Mouse (Mus musculus) forebrain, embryonic 12.5 days (tissue): ENCODE measurements around the gene Gm20388. TPM values are rescaled to one million over a fixed set of nuclear protein-coding genes. Genes with fewer than 3 reads are reported as not detected.

Source experiments
- ATAC-seq: fragments of 200-750 bp; cut with Nextera tagmentation; 2 replicates; pipeline ENCODE4 v1.8.0; 2017; ENCODE audit warnings: moderate TSS enrichment; ENCODE audit not compliant: low FRiP score
- H3K27ac ChIP-seq: fragments of 300-500 bp; sonication (generic); 2 replicates; pipeline ENCODE4 v1.5.1; 2016; ENCODE audit warnings: mild to moderate bottlenecking
- H3K27me3 ChIP-seq: fragments of 300-500 bp; sonication (generic); 2 replicates; pipeline ENCODE4 v1.6.1; 2016; ENCODE audit warnings: mild to moderate bottlenecking
- H3K36me3 ChIP-seq: fragments of 300-500 bp; sonication (generic); replicated peaks from 2 replicates; pipeline ENCODE4 v1.6.1; 2016; ENCODE audit warnings: mild to moderate bottlenecking
- H3K4me1 ChIP-seq: fragments of 300-500 bp; sonication (generic); 2 replicates; pipeline ENCODE4 v1.6.1; 2016
- H3K4me2 ChIP-seq: fragments of 300-500 bp; sonication (generic); 2 replicates; pipeline ENCODE4 v1.6.1; 2016; ENCODE audit warnings: mild to moderate bottlenecking, moderate library complexity
- H3K4me3 ChIP-seq: fragments of 300-500 bp; sonication (generic); replicated peaks from 2 replicates; pipeline ENCODE4 v1.5.1; 2016; ENCODE audit warnings: mild to moderate bottlenecking
- H3K9ac ChIP-seq: fragments of 300-500 bp; sonication (generic); 2 replicates; pipeline ENCODE4 v1.6.1; 2016; ENCODE audit warnings: mild to moderate bottlenecking
- H3K9me3 ChIP-seq: fragments of 300-500 bp; sonication (generic); 2 replicates; pipeline ENCODE4 v1.6.1; 2016
- WGBS: fragments of 180-500 bp; shearing (Covaris S2); methylation state at CpG from one replicate; pipeline ENCODE4 v1.1.7; 2016; 5-methylcytosine and 5-hydroxymethylcytosine counted together
- polyA plus RNA-seq: library from polyadenylated mRNA; unstranded; fragments of >200 nt; fragmentation: Nextera tagmentation; extraction: Ambion mirVana; gene quantifications from 2 replicates; pipeline ENCODE4 v1.2.1, GENCODE M21; 2016

Gm20388 gene
- polyA plus RNA-seq, 1 experiment from 2014 or later = not detected

- no peaks in the 10 kb centered on the region for H3K9me3 ChIP-seq
- no peak overlapping the region for H3K4me2 ChIP-seq
- no peak overlapping the region for H3K9ac ChIP-seq
- 79% methylated on average over 10 of the region's 10 CpGs for WGBS
- no peak overlapping the region for H3K27ac ChIP-seq
- ATAC-seq = no peak
- H3K27me3 ChIP-seq = peaks cover 6% of the 10 kb centered on the region; the same call in 1 of the 2 replicates
- no peak overlapping the region for H3K4me3 ChIP-seq
- no peaks in the 10 kb centered on the region for H3K36me3 ChIP-seq
- H3K4me1 ChIP-seq = peaks cover 28% of the 10 kb centered on the region
These were observed 681.1 kb downstream of the Gm20388 start for GRCm38 (mm10) chr8:120591587-120592292.

GRCm38 (mm10) chr8:120594571-120594970, 683.9 kb downstream of the Gm20388 start:
- 92% methylated on average over 5 of the region's 5 CpGs for WGBS
- H3K9me3 ChIP-seq = no peaks in the 10 kb centered on the region
- H3K4me1 ChIP-seq = peaks cover 18% of the 10 kb centered on the region
- peaks cover 21% of the 10 kb centered on the region; the same call in 1 of the 2 replicates for H3K27me3 ChIP-seq
- no peak for ATAC-seq
- no peak overlapping the region for H3K27ac ChIP-seq
- no peaks in the 10 kb centered on the region for H3K36me3 ChIP-seq
- no peak overlapping the region for H3K9ac ChIP-seq
- H3K4me2 ChIP-seq = no peak overlapping the region
- H3K4me3 ChIP-seq = no peak overlapping the region

- Histone ChIP-seq H3K4me2 (no peak overlapping the region), H3K9me3 (no peaks in the 10 kb centered on the region), H3K4me1 (peaks cover 12% of the 10 kb centered on the region), H3K27ac (no peak overlapping the region), H3K9ac (no peak overlapping the region), H3K27me3 (peaks cover 21% of the 10 kb centered on the region; the same call in 1 of the 2 replicates), H3K4me3 (no peak overlapping the region), H3K36me3 (no peaks in the 10 kb centered on the region)
- no peak for ATAC-seq
- 11% methylated on average over 5 of the region's 5 CpGs for WGBS
These were observed 685.3 kb downstream of the Gm20388 start for GRCm38 (mm10) chr8:120595963-120596362.

- ATAC-seq = no peak; the same call in 1 of the 2 replicates
- WGBS = 30% methylated on average over 24 of the region's 24 CpGs
- Histone ChIP-seq H3K9ac (no peak overlapping the region), H3K36me3 (no peaks in the 10 kb centered on the region), H3K27me3 (peaks cover 21% of the 10 kb centered on the region; the same call in 1 of the 2 replicates), H3K4me1 (peaks cover 18% of the 10 kb centered on the region), H3K4me3 (no peak overlapping the region), H3K4me2 (peak overlapping the region; percentile 8; the same call in 1 of the 2 replicates), H3K27ac (peak overlapping the region; percentile 46; the same call in 1 of the 2 replicates), H3K9me3 (no peaks in the 10 kb centered on the region)
These were observed 687.9 kb downstream of the Gm20388 start for GRCm38 (mm10) chr8:120598579-120598978.

GRCm38 (mm10) chr8:120599504-120599903, 688.9 kb downstream of the Gm20388 start:
- H3K9ac ChIP-seq = no peak overlapping the region
- H3K9me3 ChIP-seq = no peaks in the 10 kb centered on the region
- WGBS = 52% methylated on average over 7 of the region's 7 CpGs
- no peaks in the 10 kb centered on the region for H3K36me3 ChIP-seq
- H3K27ac ChIP-seq = no peak overlapping the region
- H3K4me2 ChIP-seq = no peak overlapping the region
- H3K27me3 ChIP-seq = peaks cover 21% of the 10 kb centered on the region; the same call in 1 of the 2 replicates
- H3K4me1 ChIP-seq = peaks cover 18% of the 10 kb centered on the region
- no peak for ATAC-seq
- H3K4me3 ChIP-seq = no peak overlapping the region

GRCm38 (mm10) chr8:120602672-120603071, 692.0 kb downstream of the Gm20388 start:
- Histone ChIP-seq H3K27me3 (peaks cover 13% of the 10 kb centered on the region; the same call in 1 of the 2 replicates), H3K36me3 (no peaks in the 10 kb centered on the region), H3K4me2 (0 out of 2 replicates have a peak overlapping the region, but pooled peaks have one; percentile 1), H3K9ac (no peak overlapping the region), H3K27ac (peak overlapping the region; percentile 44), H3K9me3 (no peaks in the 10 kb centered on the region), H3K4me3 (no peak overlapping the region), H3K4me1 (peaks cover 21% of the 10 kb centered on the region)
- WGBS = 35% methylated on average over 6 of the region's 6 CpGs
- peak; percentile 47; the same call in 1 of the 2 replicates for ATAC-seq

GRCm38 (mm10) chr8:120607460-120607859, 696.8 kb downstream of the Gm20388 start:
- 0 out of 2 replicates have a peak, but pooled peaks cover 8% of the 10 kb centered on the region for H3K27me3 ChIP-seq
- no peak overlapping the region for H3K27ac ChIP-seq
- WGBS = 86% methylated on average over 9 of the region's 9 CpGs
- H3K4me1 ChIP-seq = peaks cover 10% of the 10 kb centered on the region
- ATAC-seq = peak; percentile 24; the same call in 1 of the 2 replicates
- no peak overlapping the region for H3K4me2 ChIP-seq
- H3K9ac ChIP-seq = no peak overlapping the region
- H3K36me3 ChIP-seq = no peaks in the 10 kb centered on the region
- H3K9me3 ChIP-seq = no peaks in the 10 kb centered on the region
- no peak overlapping the region for H3K4me3 ChIP-seq

- ATAC-seq = peak; percentile 61; the same call in 1 of the 2 replicates
- Histone ChIP-seq H3K4me3 (no peak overlapping the region), H3K9ac (no peak overlapping the region), H3K4me1 (peaks cover 6% of the 10 kb centered on the region), H3K27me3 (0 out of 2 replicates have a peak, but pooled peaks cover 8% of the 10 kb centered on the region), H3K9me3 (no peaks in the 10 kb centered on the region), H3K27ac (no peak overlapping the region), H3K36me3 (no peaks in the 10 kb centered on the region), H3K4me2 (no peak overlapping the region)
- WGBS = 9% methylated on average over 7 of the region's 7 CpGs
These were observed 697.2 kb downstream of the Gm20388 start for GRCm38 (mm10) chr8:120607885-120608284.

- no peak for ATAC-seq
- Histone ChIP-seq H3K36me3 (no peaks in the 10 kb centered on the region), H3K4me1 (peaks cover 5% of the 10 kb centered on the region; the same call in 1 of the 2 replicates), H3K27me3 (0 out of 2 replicates have a peak, but pooled peaks cover 14% of the 10 kb centered on the region), H3K4me2 (no peak overlapping the region), H3K4me3 (no peak overlapping the region), H3K9ac (no peak overlapping the region), H3K27ac (no peak overlapping the region), H3K9me3 (no peaks in the 10 kb centered on the region)
- 88% methylated on average over 6 of the region's 6 CpGs for WGBS
These were observed 700.2 kb downstream of the Gm20388 start for GRCm38 (mm10) chr8:120610824-120611223.

GRCm38 (mm10) chr8:120614491-120614890, 703.9 kb downstream of the Gm20388 start:
- no peaks in the 10 kb centered on the region for H3K36me3 ChIP-seq
- H3K4me3 ChIP-seq = no peak overlapping the region
- H3K9ac ChIP-seq = no peak overlapping the region
- no peak for ATAC-seq
- H3K27me3 ChIP-seq = peaks cover 17% of the 10 kb centered on the region; the same call in 1 of the 2 replicates
- WGBS = 90% methylated on average over 3 of the region's 3 CpGs
- H3K27ac ChIP-seq = no peak overlapping the region
- no peaks in the 10 kb centered on the region for H3K9me3 ChIP-seq
- no peak overlapping the region for H3K4me2 ChIP-seq
- peaks cover 27% of the 10 kb centered on the region for H3K4me1 ChIP-seq

- H3K9me3 ChIP-seq = no peaks in the 10 kb centered on the region
- H3K36me3 ChIP-seq = no peaks in the 10 kb centered on the region
- no peak overlapping the region for H3K4me2 ChIP-seq
- H3K27me3 ChIP-seq = peaks cover 9% of the 10 kb centered on the region; the same call in 1 of the 2 replicates
- peak overlapping the region; percentile 18 for H3K9ac ChIP-seq
- WGBS = 18% methylated on average over 7 of the region's 8 CpGs
- H3K4me1 ChIP-seq = peaks cover 38% of the 10 kb centered on the region
- no peak overlapping the region for H3K4me3 ChIP-seq
- ATAC-seq = peak; percentile 61
- H3K27ac ChIP-seq = peak overlapping the region; percentile 78
These were observed 706.3 kb downstream of the Gm20388 start for GRCm38 (mm10) chr8:120616663-120617626.

GRCm38 (mm10) chr8:120618110-120618509, 707.5 kb downstream of the Gm20388 start:
- Histone ChIP-seq H3K9me3 (no peaks in the 10 kb centered on the region), H3K4me2 (peak overlapping the region; percentile 27), H3K36me3 (no peaks in the 10 kb centered on the region), H3K27ac (peak overlapping the region; percentile 61; the same call in 1 of the 2 replicates), H3K27me3 (peaks cover 9% of the 10 kb centered on the region; the same call in 1 of the 2 replicates), H3K4me1 (peaks cover 41% of the 10 kb centered on the region), H3K4me3 (no peak overlapping the region), H3K9ac (peak overlapping the region; percentile 36; the same call in 1 of the 2 replicates)
- ATAC-seq = peak; percentile 24; the same call in 1 of the 2 replicates
- 0% methylated on average over 6 of the region's 6 CpGs for WGBS
